Mouse (Mus musculus) c-Kit-negative CD71-positive TER-119-positive erythroid progenitor cells, embryonic 14.5 days (primary cell): ENCODE data around the gene Mbd6.

Experiments
- DNase-seq: peaks from one replicate; pipeline ENCODE4 v3.0.0-alpha.2; 2013; ENCODE audit warnings: low read depth, low spot score

Gene Mbd6

GRCm38 (mm10) chr10:127263631-127264030 is 25.2 kb downstream of the Mbd6 start:
- DNase-seq: no peak

DNA sequence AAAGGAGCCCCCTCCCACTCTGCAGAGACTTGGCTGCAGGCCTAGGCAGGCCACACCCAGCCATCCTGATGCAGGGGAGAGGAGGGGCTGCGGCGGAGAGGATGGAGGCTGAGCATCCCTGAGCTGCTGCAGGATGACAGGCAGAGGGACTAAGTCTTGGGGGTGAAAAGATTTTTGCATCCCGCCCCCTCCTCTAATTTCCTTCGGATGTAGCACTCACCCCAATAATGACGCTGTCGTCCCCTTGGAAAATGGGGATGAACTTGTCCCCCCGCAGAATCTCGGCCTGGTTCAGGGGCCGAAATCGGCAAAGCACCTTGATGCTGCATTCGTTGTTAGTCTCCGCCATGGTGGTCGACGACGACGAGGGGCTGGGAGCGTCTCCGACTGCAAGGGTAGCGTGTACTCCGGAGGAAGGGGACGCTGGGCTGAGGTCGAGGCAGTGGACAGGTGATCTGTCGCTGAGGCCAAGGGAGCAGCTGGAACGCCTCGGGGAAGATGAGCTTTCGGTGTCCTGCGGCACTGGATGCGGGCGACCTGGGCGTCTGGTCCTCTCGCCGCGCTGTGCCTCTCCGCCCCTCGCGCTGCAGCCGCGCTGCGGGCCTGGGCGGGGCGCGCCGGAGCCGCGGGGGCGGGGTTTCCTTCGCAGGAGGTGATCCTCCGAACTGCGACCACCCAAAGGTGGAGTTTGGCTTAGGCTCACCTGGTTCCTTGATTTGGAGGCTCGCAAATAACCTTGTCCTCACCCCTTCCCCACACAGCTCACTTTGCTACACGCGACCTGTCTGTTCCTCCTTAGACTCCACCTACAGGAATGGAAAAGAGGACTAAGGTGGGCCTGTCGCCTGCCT is 26.0 kb downstream of the Mbd6 start, which contains the start of gene Kif5a:
Gene Kif5a, minus strand, starts transcription at position 801 of the 851 bp plus-strand sequence.
- DNase-seq: no peak

GRCm38 (mm10) chr10:127261706-127262547 is 26.9 kb downstream of the Mbd6 start:
- DNase-seq: no peak

GRCm38 (mm10) chr10:127258489-127258888 is 30.3 kb downstream of the Mbd6 start:
- no peak for DNase-seq

GRCm38 (mm10) chr10:127257790-127258189 is 31.0 kb downstream of the Mbd6 start:
- DNase-seq: no peak

DNA sequence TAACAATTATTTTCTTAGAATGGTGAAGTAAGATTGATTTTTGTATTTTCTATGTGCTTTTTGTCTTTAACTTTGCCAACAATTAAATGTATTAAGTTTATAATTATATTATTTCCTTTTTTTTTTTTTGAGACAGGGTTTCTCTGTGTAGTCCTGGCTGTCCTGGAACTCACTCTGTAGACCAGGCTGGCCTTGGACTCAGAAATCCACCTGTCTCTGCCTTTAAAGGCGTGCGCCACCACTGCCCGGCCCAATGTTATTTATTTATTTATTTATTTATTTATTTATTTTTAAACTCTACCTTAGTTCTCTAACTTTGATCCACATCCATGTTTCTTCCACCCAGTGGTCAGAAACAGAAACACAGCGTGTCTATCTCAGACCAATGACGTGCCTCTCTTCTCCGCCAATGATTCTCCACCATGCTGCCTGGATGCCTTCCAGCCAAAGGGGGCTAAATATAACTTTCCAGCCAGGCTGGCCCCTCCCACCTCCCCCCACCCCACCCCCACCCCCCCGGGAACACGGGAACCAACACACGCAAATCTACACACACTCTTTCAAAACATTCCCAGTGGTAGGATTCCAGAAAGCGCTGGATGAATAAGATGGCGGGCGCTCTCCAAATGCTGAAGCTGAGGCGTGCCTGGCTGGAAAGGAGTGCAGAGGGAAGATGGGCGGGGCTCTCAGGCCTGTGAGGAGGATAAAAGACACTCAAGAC is 33.0 kb downstream of the Mbd6 start:
- DNase-seq: no peak

DNA sequence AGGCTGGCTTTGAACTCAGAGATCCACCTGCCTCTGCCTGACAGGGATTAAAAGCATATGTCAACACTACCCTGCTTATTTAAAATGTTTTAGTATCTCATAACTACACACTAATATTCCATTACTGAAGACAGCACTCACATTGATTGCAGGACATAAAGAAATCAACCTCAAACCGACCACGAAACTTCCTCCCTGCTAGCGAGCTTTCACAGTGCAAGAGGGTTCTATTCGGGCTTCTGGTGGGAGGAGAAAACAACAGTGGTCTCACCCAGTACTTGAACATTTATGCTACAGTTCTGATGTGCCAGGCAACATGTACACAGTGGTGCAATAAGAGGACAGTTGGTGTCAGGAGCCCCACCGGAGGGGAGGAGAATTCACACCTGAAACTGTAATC is 38.0 kb downstream of the Mbd6 start:
- DNase-seq: no peak

DNA sequence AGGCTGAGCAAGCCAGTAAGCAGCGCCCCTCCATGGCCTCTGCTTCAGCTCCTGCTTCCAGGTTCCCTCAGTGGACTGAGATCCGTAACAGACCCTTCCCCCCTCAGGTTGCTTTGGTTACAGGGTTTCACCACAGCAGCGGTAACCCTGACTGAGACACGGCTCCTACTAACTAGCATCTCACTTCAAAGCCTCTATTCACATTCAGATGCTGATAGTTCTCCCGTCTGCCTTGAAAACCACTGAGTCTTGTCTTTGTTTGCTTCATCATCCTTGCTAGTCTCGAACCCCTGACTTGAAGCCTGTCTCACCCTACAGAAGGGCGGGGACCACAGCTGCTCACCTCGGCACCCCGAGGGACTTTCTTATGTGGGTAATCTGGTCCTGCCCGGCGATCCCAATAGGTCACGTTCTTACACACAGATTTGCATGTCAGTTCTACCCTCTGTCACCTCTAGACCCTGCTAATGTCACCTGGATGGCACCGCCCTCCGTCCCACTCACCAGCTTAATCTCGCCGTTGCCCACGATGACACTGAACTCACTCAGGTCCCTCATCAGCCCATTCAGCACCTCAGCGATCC is 50.5 kb downstream of the Mbd6 start:
- DNase-seq: no peak

DNA sequence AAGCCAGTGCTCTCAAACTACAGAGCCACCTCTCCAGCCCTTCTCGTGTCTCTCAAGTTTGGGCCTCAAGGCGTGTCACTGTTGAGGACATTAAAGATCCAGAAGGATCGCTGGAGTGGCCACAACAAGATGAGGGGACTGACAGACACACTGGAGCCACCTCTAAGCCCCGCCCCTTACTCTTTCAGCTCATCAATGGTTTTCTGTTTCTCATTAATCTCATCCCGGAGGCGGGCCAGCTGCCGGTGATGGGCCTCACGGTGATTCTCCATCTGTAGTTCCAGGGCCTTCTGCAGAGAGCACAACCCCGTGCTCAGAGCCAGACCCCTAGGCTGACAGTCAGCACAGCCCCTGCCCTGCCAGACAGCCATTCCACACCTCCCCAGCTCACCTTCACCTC is 52.3 kb downstream of the Mbd6 start:
- no peak for DNase-seq

GRCm38 (mm10) chr10:127233141-127233540 is 55.7 kb downstream of the Mbd6 start:
- DNase-seq: no peak
